Mouse (Mus musculus) heart, postnatal 25 days (tissue): Measurements from ENCODE around the gene Slc29a1. TPM values are rescaled to one million over a fixed set of nuclear protein-coding genes. Genes with fewer than 3 reads are reported as not detected.

Experiments
- DNase-seq: peaks from one replicate; pipeline ENCODE4 v3.0.0; 2022; ENCODE audit warnings: low spot score
- intact Hi-C: fragments of 180-260 bp; cut with DNase I; formaldehyde crosslinking; loops from one replicate; pipeline ENCODE4 v1.15.1; 2025
- total RNA-seq, 2 experiments: library from RNA; stranded (reverse); gene quantifications; 2 replicates each; pipeline ENCODE4 v1.2.3; 2021

Slc29a1 gene
- total RNA-seq, 2 experiments from 2014 or later: 77.9 to 78.4 TPM

- DNase-seq: no peak
- intact Hi-C loops: loop anchor here (5.0 kb wide), 1 partner anchor 147 kb away; no protein-coding TSS in a partner anchor
Measured at GRCm38 (mm10) chr17:45575123-45575897, 24.1 kb downstream of the Slc29a1 start.

DNA sequence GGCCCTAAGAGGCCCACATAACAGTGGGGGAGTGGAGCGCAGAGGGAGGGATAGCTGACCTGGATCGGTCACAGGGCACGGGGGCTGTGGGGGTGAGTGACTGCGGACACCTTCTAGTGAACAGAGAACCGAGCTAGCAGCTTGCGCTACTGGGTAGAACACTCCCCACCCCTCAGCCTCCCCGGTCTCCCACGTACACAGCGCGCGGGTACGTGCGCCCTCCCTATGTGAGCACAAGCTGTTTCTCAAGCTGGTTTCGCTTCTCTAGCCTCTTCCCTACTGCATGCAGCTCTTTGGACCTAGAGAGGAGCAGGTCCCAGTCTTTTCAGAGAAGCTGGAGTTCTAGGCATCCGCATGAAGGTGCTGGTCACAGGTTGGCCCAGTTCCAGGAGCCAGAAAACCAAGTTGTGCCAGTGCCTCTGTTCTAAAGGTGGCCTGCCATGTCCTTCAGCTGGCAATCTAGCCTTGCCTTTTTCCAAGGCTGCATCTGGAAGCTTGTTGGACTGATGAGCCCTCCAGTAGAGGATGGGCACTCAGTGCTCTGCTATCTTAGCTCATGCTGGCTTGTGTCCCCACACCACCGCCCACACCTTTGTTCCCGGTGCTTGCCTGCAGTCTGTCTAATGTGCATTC is 25.2 kb downstream of the Slc29a1 start:
- DNase-seq: peak; percentile 60
- intact Hi-C loops: no loop called here

GRCm38 (mm10) chr17:45573780-45574123 is 25.7 kb downstream of the Slc29a1 start:
- DNase-seq: peak; percentile 92
- intact Hi-C loops: no loop called here

DNA sequence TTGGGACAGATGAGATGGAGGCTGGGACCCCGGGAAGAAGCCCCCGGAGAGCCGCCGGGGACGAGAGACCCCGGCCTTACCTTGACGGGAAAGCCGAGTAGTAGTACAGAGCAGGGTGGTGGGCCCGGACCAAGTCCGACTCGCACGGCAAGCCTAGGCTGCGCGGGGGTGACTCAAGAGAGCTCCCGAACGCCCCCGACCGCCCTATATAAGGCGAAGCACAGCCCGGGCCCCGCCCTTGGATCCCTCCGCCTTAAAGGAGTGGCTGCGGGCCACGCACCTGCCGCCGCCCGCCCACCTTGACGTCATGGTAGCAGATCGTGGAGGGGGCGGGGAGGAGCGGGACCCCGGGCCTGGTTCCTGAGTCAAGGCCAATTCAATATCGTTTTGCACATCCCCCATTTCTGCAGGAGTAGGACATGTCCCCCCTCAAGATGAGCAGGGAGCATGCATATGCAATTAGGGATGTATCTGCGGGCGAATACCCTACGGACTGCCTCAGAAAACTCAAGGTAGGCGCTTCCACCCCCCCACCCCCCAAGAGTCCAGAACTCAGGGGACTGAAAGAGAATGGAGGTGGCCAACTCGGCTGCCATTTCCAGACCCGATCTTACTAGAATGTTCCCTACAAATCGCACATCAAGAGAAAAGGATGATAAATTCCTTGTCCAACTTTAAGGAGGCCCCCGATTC is 26.2 kb downstream of the Slc29a1 start, which contains the start of gene Hsp90ab1:
Gene Hsp90ab1 (minus strand): TSS at position 185 of the 693 bp plus-strand sequence.
- DNase-seq: peak; percentile 97
- intact Hi-C loops: no loop called here

GRCm38 (mm10) chr17:45572103-45573086 is 27.0 kb downstream of the Slc29a1 start:
- intact Hi-C loops: no loop called here
- DNase-seq: peak; percentile 75

DNA sequence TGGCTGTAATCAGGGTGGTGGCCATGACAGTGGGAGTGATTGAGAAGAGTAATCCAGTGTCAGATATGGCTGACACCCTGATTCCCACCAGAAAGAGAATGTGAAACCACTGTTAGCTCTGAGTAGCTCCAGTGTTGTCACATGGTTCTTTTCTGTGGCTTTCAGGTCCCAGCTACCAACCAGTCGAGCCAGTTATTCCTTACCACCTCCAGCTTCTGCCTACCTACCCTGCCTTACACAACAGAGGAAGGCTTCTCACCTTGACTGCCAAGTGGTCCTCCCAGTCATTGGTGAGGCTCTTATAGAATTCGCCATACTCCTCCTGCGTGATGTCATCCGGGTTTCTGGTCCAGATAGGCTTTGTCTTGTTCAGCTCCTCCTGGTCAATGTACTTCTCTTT is 29.4 kb downstream of the Slc29a1 start:
- intact Hi-C loops: loop anchor here (10.0 kb wide), 1 partner anchor 465 kb away; the partner anchor contains the start of gene Vegfa
- DNase-seq: no peak

GRCm38 (mm10) chr17:45568990-45569389 is 30.4 kb downstream of the Slc29a1 start:
- no peak for DNase-seq
- intact Hi-C loops: loop anchor here (10.0 kb wide), 1 partner anchor 466 kb away; the partner anchor contains the start of gene Vegfa

DNA sequence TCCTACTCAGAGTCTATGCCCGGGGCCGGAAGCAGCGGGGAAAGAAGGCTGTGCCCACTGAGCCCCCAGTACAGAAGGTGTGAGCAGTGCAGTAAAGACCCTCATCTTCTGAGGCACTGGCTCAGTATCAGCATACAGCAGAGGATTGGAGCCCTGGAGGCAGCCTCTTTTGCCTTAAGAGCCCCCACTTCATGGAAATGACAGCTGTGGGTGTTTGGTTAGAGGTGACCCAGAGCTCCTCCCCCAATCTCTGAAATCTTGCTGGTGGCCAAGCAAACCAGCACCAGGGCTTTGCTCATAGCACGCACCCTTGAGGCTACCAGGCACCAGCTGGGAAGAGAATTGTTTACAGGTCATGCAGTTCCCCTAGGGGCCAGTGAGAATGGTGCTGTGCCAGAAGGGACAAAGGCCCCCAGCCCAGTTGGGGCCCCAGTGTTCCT is 32.2 kb downstream of the Slc29a1 start:
- intact Hi-C loops: loop anchor here (10.0 kb wide), 1 partner anchor 468 kb away; the partner anchor contains the start of gene Vegfa
- no peak for DNase-seq

DNA sequence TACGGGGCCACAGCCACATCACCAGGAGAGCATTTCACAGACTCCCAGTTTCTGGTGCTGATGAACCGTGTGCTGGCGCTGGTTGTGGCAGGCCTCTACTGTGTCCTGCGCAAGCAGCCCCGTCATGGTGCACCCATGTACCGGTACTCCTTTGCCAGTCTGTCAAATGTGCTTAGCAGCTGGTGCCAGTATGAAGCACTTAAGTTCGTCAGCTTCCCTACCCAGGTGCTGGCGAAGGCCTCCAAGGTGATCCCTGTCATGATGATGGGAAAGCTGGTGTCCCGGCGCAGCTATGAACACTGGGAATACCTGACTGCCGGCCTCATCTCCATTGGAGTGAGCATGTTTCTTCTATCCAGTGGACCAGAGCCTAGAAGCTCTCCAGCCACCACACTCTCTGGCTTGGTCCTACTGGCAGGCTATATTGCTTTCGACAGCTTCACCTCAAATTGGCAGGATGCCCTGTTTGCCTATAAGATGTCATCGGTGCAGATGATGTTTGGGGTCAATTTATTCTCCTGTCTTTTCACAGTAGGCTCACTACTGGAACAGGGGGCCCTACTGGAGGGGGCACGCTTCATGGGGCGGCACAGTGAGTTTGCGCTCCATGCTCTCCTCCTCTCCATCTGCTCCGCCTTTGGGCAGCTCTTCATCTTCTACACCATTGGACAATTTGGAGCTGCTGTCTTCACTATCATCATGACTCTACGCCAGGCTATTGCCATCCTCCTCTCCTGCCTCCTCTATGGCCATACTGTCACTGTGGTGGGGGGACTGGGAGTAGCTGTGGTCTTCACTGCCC is 32.8 kb downstream of the Slc29a1 start:
- intact Hi-C loops: loop anchor here (10.0 kb wide), 1 partner anchor 468 kb away; the partner anchor contains the start of gene Vegfa
- DNase-seq: no peak

DNA sequence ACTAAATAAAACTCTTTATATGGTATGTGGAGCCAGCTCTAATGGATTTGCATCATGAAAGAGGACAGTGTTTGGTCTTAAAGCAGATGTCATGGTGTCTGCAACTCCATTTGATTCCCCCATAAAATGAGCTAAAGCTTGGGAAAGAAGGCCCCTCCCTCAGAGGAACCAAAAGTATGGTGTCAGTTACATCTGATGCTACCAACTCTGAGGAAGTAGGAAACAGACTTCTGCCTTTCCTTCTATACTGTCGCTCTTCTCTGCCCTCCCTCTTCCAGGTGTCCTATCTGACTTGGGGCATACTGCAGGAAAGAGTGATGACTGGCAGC is 33.4 kb downstream of the Slc29a1 start:
- intact Hi-C loops: loop anchor here (10.0 kb wide), 1 partner anchor 469 kb away; the partner anchor contains the start of gene Vegfa
- no peak for DNase-seq

- no peak for DNase-seq
- intact Hi-C loops: loop anchor here (10.0 kb wide), 1 partner anchor 470 kb away; the partner anchor contains the start of gene Vegfa
Measured at GRCm38 (mm10) chr17:45565103-45565502, 34.3 kb downstream of the Slc29a1 start.

DNA sequence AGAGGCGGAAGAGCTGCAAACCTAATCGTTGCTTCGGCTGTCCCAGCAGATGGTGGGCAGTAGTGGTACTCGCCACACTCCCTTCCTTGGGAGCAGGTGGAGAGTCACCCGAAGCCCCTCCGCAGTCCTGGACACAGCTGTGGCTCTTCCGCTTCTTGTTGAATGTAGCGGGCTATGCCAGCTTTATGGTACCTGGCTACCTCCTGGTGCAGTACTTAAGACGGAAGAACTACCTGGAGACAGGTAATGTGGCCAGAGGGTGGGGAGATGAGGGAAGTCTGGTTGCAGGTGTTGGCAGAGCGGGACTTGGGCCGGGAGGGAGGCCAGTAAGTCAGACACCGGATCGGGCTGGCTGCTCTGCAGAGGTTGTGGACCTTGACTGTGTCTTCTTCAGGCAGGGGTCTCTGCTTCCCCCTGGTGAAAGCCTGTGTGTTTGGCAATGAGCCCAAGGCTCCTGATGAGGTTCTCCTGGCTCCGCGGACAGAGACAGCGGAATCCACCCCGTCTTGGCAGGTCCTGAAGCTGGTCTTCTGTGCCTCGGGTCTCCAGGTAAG is 34.8 kb downstream of the Slc29a1 start:
- intact Hi-C loops: loop anchor here (10.0 kb wide), 1 partner anchor 470 kb away; the partner anchor contains the start of gene Vegfa
- DNase-seq: no peak

- intact Hi-C loops: loop anchor here (10.0 kb wide), 1 partner anchor 471 kb away; the partner anchor contains the start of gene Vegfa
Measured at GRCm38 (mm10) chr17:45563655-45564530, 35.5 kb downstream of the Slc29a1 start, which contains the start of gene Slc35b2. Slc35b2 (plus strand) TSS chr17:45563874.

DNA sequence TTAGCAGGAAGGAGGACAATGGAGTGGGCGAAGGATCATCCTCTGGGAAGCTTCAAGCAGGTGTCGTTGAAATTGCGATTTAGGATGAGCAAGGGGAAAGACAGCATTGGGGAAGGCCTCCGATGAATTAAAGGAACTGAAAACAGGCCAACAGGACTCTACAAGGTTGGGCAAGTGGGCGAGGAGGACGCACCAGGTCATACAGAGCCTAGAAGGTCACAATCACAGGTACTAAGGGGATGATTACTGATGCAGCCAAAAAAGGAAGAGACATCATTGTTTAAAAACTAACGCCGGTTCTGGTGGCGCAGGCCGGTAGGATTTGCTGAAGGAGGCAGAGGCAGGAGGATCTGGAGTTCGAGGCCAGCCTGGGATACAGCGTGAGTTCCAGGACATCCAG is 36.2 kb downstream of the Slc29a1 start:
- no peak for DNase-seq
- intact Hi-C loops: loop anchor here (10.0 kb wide), 1 partner anchor 472 kb away; the partner anchor contains the start of gene Vegfa

More at GRCm38 (mm10) chr17:45563655-45564530, 35.5 kb downstream of the Slc29a1 start, which contains the start of gene Slc35b2:
- DNase-seq: peak; percentile 91

- intact Hi-C loops: loop anchor here (10.0 kb wide), 1 partner anchor 475 kb away; the partner anchor contains the start of gene Vegfa
- no peak for DNase-seq
Measured at GRCm38 (mm10) chr17:45559732-45560525, 39.5 kb downstream of the Slc29a1 start.
